Mouse (Mus musculus): ENCODE measurements around the gene Abi1. TPM values are rescaled to one million over a fixed set of nuclear protein-coding genes. Genes with fewer than 3 reads are reported as not detected.

Abi1 gene
- polyA plus RNA-seq, 1 experiment, result 104 TPM

DNA sequence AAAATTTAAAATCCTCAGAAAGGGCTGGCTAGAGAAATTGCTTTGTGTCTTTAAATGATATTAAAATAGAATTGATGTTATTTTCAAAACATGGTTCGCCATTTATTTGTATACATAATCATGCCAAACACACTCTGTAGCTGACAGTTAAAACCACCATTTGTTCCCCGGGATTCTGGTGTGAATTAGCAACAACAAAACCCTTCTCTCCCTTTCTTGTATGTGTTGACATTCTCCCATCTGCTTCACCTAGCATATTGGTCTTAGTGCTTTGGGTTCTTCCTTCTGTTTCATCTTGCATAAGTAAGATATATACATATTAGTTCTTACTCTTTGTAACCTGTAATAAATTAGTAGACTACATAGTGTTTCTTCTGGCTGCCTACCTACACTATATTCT lies 121.4 kb downstream of the Abi1 start:
- TF ChIP-seq CTCF (IDR thresholded peaks at IDR 0.05; ENCODE audit: low read depth, low read length) (no peak), EP300 (IDR thresholded peaks at IDR 0.05; ENCODE audit: insufficient read depth, low read depth, low read length) (no peak), POLR2A (IDR thresholded peaks at IDR 0.05; ENCODE audit: insufficient read depth, low read length) (no peak)
- no peak overlapping the region for H3K27ac ChIP-seq (ENCODE audit: insufficient read depth, low read length)
- no peaks in the 10 kb centered on the region for H3K4me1 ChIP-seq (ENCODE audit: control insufficient read depth, insufficient read depth, low read length)
- H3K4me3 ChIP-seq (ENCODE audit: low read depth, low read length), result no peak overlapping the region
- H3K9me3 ChIP-seq (replicated peaks; ENCODE audit: control insufficient read depth, insufficient read depth, low read length, poor library complexity, severe bottlenecking), result no peaks in the 10 kb centered on the region
- no peak overlapping the region for H3K9ac ChIP-seq (ENCODE audit: low read depth, poor library complexity, severe bottlenecking)
- H3K27me3 ChIP-seq (ENCODE audit: control insufficient read depth, insufficient read depth, low read length, poor library complexity, severe bottlenecking), result no peaks in the 10 kb centered on the region
- peaks cover 26% of the 10 kb centered on the region for H3K36me3 ChIP-seq (ENCODE audit: control insufficient read depth, insufficient read depth, low read length, poor library complexity, severe bottlenecking)

DNA sequence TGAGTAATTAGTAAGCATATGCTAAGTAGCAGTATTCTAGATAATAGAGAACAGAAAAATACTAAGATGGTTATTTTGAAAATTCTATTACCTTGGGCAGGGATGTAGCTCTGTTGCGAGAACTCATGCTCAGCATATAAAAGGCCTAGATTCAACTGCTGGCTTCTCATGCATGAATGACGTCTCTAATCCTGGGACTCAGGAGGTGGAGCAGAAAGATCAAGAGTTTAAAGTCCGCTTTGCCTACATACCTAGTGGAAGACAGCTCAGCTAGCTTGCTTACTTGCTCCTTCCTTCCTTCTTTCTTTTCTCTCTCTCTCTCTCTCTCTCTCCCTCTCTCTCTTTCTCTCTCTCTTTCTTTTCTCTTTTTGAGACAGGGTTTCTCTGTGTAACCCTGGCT lies 125.6 kb downstream of the Abi1 start:
- Histone ChIP-seq H3K27me3 (ENCODE audit: control insufficient read depth, insufficient read depth, low read length, poor library complexity, severe bottlenecking) (no peaks in the 10 kb centered on the region), H3K4me1 (ENCODE audit: control insufficient read depth, insufficient read depth, low read length) (no peaks in the 10 kb centered on the region), H3K27ac (ENCODE audit: insufficient read depth, low read length) (no peak overlapping the region), H3K9ac (ENCODE audit: low read depth, poor library complexity, severe bottlenecking) (no peak overlapping the region), H3K9me3 (replicated peaks; ENCODE audit: control insufficient read depth, insufficient read depth, low read length, poor library complexity, severe bottlenecking) (no peaks in the 10 kb centered on the region), H3K36me3 (ENCODE audit: control insufficient read depth, insufficient read depth, low read length, poor library complexity, severe bottlenecking) (peaks cover 34% of the 10 kb centered on the region), H3K4me3 (ENCODE audit: low read depth, low read length) (no peak overlapping the region)
- no peak for TF ChIP-seq POLR2A (IDR thresholded peaks at IDR 0.05; ENCODE audit: insufficient read depth, low read length)
- no peak for TF ChIP-seq CTCF (IDR thresholded peaks at IDR 0.05; ENCODE audit: low read depth, low read length)
- TF ChIP-seq EP300 (IDR thresholded peaks at IDR 0.05; ENCODE audit: insufficient read depth, low read depth, low read length), result no peak

DNA sequence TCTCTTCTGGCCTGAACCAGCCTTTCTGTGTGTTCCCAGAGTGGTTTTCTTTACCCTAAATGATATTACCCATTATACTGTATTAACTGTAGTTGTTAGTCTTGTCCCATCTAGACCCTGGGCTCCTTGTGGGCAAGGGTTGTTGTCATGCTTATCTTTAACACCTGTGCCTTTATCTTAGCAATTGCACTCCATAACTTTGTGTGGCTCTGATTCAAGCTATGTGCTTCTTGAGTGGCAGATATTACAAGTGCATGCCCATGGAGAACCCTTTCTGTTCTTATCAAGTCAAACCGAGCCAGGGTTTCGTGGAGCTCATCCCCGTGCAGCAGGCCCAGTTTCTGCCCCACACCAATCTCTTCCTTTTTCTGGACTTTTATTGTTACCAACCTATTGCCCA lies 136.1 kb downstream of the Abi1 start:
- Histone ChIP-seq H3K4me1 (ENCODE audit: control insufficient read depth, insufficient read depth, low read length) (no peaks in the 10 kb centered on the region), H3K27ac (ENCODE audit: insufficient read depth, low read length) (no peak overlapping the region), H3K9me3 (replicated peaks; ENCODE audit: control insufficient read depth, insufficient read depth, low read length, poor library complexity, severe bottlenecking) (no peaks in the 10 kb centered on the region), H3K9ac (ENCODE audit: low read depth, poor library complexity, severe bottlenecking) (no peak overlapping the region), H3K27me3 (ENCODE audit: control insufficient read depth, insufficient read depth, low read length, poor library complexity, severe bottlenecking) (no peaks in the 10 kb centered on the region), H3K36me3 (ENCODE audit: control insufficient read depth, insufficient read depth, low read length, poor library complexity, severe bottlenecking) (peaks cover 38% of the 10 kb centered on the region), H3K4me3 (ENCODE audit: low read depth, low read length) (no peak overlapping the region)
- TF ChIP-seq CTCF (IDR thresholded peaks at IDR 0.05; ENCODE audit: low read depth, low read length), result no peak
- TF ChIP-seq POLR2A (IDR thresholded peaks at IDR 0.05; ENCODE audit: insufficient read depth, low read length), result no peak
- TF ChIP-seq EP300 (IDR thresholded peaks at IDR 0.05; ENCODE audit: insufficient read depth, low read depth, low read length), result no peak

DNA sequence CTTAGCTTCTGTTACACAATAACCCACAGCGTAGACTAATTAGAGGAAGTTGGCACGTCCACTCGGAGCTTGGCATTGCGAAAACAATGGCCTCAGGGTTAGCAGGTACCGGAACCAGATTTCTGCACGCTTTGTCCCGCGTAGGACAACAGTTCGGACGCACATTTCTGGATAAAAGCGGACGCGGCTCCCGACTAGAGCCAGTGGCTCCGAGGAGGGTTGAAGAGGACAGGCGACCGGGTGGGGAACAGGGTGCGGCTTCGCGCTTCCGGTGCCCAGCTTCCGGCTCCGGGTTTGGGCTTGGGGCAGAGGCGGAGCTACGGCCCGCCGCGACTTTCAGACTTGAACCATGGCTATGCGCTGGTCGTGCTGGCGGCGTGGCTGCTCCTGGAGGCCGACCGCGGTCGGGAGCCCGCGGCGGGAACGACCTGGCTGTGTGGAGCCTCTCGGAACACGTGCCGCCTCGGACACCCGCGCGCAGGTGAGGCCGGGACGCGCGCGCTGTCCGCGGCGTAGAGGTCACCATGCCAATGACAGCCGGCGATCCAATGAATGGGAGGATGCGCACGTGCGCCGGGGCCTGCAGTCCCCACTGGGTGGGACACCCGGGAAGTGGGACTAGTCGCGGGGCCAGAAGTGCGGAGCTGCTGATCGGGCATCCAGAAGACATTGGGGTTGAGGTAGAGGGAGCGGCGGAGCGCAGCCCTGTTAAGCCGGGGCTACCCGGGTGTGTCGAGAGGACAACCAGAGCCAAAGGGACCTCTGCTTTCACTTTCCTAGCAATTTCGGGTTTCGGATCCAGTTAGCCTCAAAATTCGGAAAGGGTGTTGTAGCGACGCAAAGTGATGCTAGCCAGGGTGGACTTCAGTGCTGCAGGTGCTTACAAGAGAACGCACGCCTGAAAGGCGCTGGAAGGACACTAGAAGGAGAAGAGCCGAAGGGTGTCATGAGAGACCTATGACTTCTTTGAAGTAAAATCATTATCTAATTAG lies 144.5 kb downstream of the Abi1 start, which contains the start of gene Pdss1:
Gene Pdss1, plus strand, starts transcription at position 241 of the 992 bp plus-strand sequence.
- H3K4me1 ChIP-seq (ENCODE audit: control insufficient read depth, insufficient read depth, low read length), result peaks cover 1% of the 10 kb centered on the region
- no peaks in the 10 kb centered on the region for H3K27me3 ChIP-seq (ENCODE audit: control insufficient read depth, insufficient read depth, low read length, poor library complexity, severe bottlenecking)
- no peaks in the 10 kb centered on the region; the same call in 1 of the 2 replicates for H3K36me3 ChIP-seq (ENCODE audit: control insufficient read depth, insufficient read depth, low read length, poor library complexity, severe bottlenecking)
- peak within 1 kb of the TSS; percentile 84 for H3K9ac ChIP-seq (ENCODE audit: low read depth, poor library complexity, severe bottlenecking)
- TF ChIP-seq EP300 (IDR thresholded peaks at IDR 0.05; ENCODE audit: insufficient read depth, low read depth, low read length) (0 out of 2 replicates have a peak, but pooled peaks have one; percentile 18), POLR2A (IDR thresholded peaks at IDR 0.05; ENCODE audit: insufficient read depth, low read length) (no peak), CTCF (IDR thresholded peaks at IDR 0.05; ENCODE audit: low read depth, low read length) (no peak)
- H3K9me3 ChIP-seq (replicated peaks; ENCODE audit: control insufficient read depth, insufficient read depth, low read length, poor library complexity, severe bottlenecking), result no peaks in the 10 kb centered on the region
- H3K27ac ChIP-seq (ENCODE audit: insufficient read depth, low read length), result peak within 1 kb of the TSS; percentile 38; the same call in 1 of the 2 replicates
- peak within 1 kb of the TSS; percentile 99 for H3K4me3 ChIP-seq (ENCODE audit: low read depth, low read length)

DNA sequence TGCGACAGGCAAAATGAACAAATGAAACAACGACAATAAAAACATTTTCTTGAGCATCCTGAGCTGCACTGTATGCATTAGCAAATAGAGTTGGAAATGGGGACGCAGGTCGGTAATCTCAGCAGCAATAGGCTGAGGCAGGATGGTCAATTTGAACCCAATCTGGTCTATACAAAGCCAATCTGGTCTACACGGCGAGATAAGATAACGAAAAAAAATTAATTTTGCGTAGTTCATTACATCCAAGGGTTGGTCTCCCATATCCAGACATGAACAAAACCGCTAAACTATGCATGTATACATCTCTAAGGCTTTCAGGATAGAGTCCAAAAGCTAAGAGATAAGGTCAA lies 145.1 kb downstream of the Abi1 start:
- Histone ChIP-seq H3K36me3 (ENCODE audit: control insufficient read depth, insufficient read depth, low read length, poor library complexity, severe bottlenecking) (no peaks in the 10 kb centered on the region; the same call in 1 of the 2 replicates), H3K4me1 (ENCODE audit: control insufficient read depth, insufficient read depth, low read length) (peaks cover 1% of the 10 kb centered on the region), H3K9ac (ENCODE audit: low read depth, poor library complexity, severe bottlenecking) (peak overlapping the region; percentile 84), H3K4me3 (ENCODE audit: low read depth, low read length) (peak overlapping the region; percentile 99), H3K27me3 (ENCODE audit: control insufficient read depth, insufficient read depth, low read length, poor library complexity, severe bottlenecking) (no peaks in the 10 kb centered on the region), H3K27ac (ENCODE audit: insufficient read depth, low read length) (peak overlapping the region; percentile 23; the same call in 1 of the 2 replicates), H3K9me3 (replicated peaks; ENCODE audit: control insufficient read depth, insufficient read depth, low read length, poor library complexity, severe bottlenecking) (no peaks in the 10 kb centered on the region)
- TF ChIP-seq EP300 (IDR thresholded peaks at IDR 0.05; ENCODE audit: insufficient read depth, low read depth, low read length) (no peak), CTCF (IDR thresholded peaks at IDR 0.05; ENCODE audit: low read depth, low read length) (no peak), POLR2A (IDR thresholded peaks at IDR 0.05; ENCODE audit: insufficient read depth, low read length) (no peak)

Other genes starting within 250 kb of the Abi1 start
- gene Pdss1, start 144.7 kb downstream of the Abi1 start, polyA plus RNA-seq (2011; ENCODE audit: insufficient read depth, insufficient read length, low read depth, missing spikeins), result 20.2 and 24.1 TPM in 2 replicates
- 26.6 and 35.5 TPM in 2 replicates for gene Acbd5, start 27.9 kb upstream of the Abi1 start, polyA plus RNA-seq (2011; ENCODE audit: insufficient read depth, insufficient read length, low read depth, missing spikeins)
- gene Mastl, start 115.8 kb upstream of the Abi1 start, polyA plus RNA-seq (2011; ENCODE audit: insufficient read depth, insufficient read length, low read depth, missing spikeins), result 43.9 and 44.5 TPM in 2 replicates
- 126 and 134 TPM in 2 replicates for gene Yme1l1, start 116.1 kb upstream of the Abi1 start, polyA plus RNA-seq (2011; ENCODE audit: insufficient read depth, insufficient read length, low read depth, missing spikeins)
- 0.40 TPM in 1 of 2 replicates, not detected in the other for gene 4931423N10Rik, start 167.2 kb upstream of the Abi1 start, polyA plus RNA-seq (2011; ENCODE audit: insufficient read depth, insufficient read length, low read depth, missing spikeins)

All from ES-Bruce4 (cell line).